Mouse (Mus musculus) gastrocnemius, adult 8-10 months (tissue): ENCODE measurements at regions not wholly inside any gene's neighbourhood (a gene's known extent, or its start where the extent isn't known, plus 50 kb on each side); places are given as distances from the start of the nearest gene placed in this dataset.

ENCODE experiments used
- DNase-seq, 2 experiments: peaks; one replicate each; pipeline ENCODE4 v3.0.0; 2022; ENCODE audit warnings: low spot score in 2 of 2

DNA sequence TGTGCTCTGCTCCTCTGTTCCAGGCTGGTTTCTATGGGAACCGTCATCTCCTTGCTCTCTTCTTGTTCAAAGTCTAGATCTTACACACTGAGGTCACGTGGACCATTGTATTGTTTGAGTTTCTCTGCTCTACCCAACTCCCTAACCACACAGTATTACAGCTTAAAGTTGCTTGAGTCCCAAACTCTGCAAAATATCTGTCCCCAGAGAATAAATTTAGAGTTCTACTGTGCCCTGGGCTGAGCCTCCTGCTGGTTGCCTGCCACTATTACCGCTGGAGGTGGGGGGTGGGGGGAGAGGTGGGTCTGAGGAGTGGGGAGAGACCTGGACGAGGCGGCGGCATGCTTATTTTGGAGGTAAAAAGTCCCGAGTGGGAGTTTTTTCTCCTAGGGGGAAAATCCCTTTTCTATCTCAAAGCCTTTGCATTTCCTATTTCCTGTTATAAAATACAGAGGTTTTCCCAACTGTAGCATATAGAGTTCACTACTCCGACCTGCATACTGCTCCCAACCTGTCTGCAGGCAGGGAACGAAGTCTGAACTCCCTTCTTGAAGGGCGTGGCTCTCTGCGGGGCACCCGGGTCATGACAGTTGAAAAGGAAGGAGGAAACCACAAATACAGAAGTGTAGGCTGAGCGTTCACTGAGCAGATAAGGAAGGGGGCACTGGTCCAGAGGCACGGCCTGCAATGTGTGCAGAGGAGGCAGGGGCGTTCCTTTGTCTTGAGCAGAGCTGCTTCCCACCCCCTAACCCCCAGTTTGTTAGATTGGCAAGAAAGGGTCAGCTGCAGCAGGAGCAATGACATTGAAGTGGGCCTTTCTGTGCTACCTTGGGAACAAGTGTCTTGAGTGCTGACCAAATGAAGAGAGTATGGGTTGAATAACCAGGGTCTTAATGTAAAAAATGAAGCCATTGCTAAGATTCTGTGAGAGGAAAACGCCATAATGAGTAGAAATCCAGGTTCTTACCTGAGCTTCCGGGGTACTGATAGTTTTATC is 188.7 kb downstream of the Akap7 start:
- DNase-seq = no peak

GRCm38 (mm10) chr10:25114316-25114715 is 187.0 kb upstream of the Arg1 start:
- DNase-seq = no peak

GRCm38 (mm10) chr10:25112449-25113171 is 185.3 kb upstream of the Arg1 start:
- no peak for DNase-seq

GRCm38 (mm10) chr10:25111636-25112422 is 184.5 kb upstream of the Arg1 start:
- no peak for DNase-seq

DNA sequence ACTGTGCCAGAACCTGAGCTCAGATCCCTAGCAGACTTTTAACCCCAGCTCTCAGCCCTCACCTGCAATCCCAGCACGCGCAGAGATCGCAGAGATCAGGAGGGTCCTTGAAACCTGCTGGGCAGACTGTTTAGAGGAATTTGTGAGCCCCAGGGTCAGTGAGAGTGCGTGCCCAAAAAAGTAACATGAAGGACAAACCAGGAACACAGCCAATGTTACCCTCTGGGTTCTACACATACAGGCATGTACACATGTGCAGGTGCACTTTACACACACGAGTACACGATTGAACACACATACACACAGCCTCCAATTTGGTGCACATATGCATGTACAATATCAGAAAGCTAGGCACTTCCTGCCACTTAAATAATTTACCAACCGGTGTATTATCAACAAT is 183.9 kb upstream of the Arg1 start:
- no peak for DNase-seq

- no peak for DNase-seq
Observed at GRCm38 (mm10) chr10:25098070-25098469, 170.8 kb upstream of the Arg1 start.

- DNase-seq = no peak
Observed at GRCm38 (mm10) chr10:25089705-25090386, 162.6 kb upstream of the Arg1 start.

DNA sequence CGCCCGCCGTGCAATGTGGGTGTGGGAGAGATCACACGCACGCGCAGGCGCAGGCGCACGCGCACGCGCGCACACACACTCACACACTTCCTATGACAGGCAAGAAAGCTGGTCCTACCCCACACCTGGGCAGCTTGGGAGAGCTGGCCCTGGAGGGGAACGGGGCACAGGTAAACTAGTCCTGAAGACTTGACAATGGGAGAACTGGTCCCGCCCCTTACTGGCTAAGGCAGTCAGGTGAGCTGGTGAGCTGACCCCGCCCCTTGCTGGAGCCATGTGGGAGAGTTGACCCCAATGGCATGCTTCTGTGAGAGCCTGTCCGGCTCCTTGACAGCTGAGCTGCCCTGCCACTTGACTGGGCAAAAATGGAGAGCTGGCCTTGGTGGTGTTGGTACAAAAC is 159.5 kb upstream of the Arg1 start:
- DNase-seq = no peak

GRCm38 (mm10) chr10:25082930-25083329 is 155.6 kb upstream of the Arg1 start:
- DNase-seq = no peak

DNA sequence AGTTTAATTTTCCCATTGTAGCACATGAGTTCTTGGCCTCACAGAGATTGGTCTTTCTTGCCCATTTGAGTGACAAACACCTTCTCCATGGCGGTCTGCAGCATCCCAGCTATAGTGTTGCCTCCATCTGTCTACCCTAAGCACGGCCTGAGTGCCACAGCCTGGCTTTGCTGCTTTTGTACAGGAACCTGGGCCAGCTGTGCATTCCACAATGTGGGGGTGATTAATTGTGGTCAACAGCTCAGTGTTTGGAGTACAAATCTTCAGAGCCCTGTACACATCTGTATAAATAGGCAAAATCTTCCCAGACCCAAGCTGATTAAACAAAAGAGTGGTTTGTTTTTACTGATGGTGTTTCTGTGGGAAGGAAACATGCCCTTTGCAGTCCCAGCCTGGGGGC is 145.3 kb upstream of the Arg1 start:
- no peak for DNase-seq

GRCm38 (mm10) chr10:25068301-25068700 is 141.0 kb upstream of the Arg1 start:
- no peak for DNase-seq

GRCm38 (mm10) chr10:25064701-25065362 is 137.5 kb upstream of the Arg1 start:
- DNase-seq = no peak

DNA sequence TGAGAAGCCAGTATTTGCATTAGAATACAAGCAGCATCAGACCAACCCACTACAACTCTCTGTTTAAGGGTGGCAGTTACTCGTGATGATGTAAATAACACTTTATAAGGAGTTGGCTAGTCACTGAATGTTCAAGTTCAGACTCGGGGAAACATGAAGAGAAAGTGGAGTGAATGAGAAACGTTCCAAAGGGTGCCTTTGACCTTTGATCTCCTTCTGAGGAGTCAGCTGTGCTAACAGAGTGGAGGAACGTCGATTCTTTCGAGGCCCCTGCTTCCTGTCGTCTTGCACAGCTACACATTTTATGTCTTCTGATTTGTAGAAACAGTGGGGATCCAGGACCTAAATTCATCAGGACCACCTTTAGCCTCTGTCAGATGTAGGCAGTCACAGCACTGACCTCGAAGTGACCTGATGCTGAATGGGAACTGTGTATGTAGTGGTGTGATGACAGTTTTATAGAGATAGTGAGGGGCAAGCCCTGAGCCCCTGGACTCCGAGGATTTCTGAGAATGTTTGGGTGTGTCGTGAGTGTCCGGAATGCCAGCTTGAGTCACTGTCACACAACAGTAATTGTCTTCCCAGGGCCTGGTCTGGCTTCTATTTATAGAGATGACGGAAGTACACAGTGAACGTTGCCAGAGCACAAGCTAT is 134.2 kb upstream of the Arg1 start:
- no peak for DNase-seq

DNA sequence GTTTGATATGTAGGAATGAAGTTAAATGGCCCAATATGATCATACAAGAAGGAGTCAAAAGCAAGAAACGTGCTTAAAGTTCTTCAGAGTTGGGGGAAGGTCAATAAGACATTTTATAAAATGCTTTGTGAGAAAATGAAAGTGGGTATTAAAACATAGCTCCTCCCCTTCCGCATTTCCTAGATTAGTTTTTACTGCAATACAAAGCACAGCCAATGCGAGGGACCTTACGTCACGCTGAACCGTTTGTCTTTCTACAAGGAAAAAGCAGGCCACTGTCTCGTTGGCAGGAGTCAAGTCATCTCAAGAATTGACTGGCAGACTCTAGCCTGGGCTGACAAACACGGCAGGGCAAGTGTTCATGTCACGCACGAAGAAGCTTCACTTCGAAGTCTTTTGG is 131.4 kb upstream of the Arg1 start:
- DNase-seq = no peak

DNA sequence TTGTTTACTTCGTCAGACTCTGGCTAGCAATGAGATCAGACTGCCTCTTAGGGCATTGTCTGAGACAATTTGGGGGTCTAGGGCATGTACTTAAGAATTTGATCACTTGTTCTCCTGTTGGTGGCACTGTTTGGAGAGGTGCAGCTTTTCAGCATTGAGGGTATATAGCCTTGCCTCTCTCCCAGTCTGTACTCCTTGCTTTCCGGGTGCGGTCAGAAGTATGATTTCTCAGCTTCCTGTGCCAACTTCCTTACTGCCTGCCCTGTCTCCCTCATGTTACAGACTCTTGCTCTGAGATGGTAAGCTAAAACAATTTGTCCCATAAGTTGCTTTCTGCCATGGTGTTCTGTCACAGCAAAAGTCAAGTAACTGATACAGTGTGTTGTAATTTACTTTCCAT is 124.7 kb upstream of the Arg1 start:
- DNase-seq = no peak

GRCm38 (mm10) chr10:25051368-25051874 is 124.1 kb upstream of the Arg1 start:
- no peak for DNase-seq

- no peak for DNase-seq
Observed at GRCm38 (mm10) chr10:25041221-25041620, 113.9 kb upstream of the Arg1 start.

DNA sequence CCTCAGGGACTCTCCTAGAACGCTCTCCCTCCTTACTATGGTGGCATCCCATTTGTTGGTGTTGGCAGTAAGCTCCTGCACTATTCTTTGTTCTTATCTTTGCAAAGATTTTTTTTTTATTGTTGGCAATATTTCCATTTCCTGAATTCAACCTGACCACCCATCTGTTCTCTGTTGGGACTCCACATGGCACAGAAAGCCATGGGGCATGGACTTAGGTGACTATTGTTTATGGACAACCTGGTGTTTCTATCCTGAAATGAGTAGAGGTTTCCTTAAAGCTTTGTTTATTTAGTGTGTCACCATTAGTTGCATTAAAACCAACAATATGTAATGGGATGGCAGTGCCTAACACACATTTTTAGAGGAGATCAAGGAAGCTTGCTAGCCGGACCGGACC is 112.6 kb upstream of the Arg1 start:
- no peak for DNase-seq

- no peak for DNase-seq
Observed at GRCm38 (mm10) chr10:25036928-25037327, 109.6 kb upstream of the Arg1 start.

DNA sequence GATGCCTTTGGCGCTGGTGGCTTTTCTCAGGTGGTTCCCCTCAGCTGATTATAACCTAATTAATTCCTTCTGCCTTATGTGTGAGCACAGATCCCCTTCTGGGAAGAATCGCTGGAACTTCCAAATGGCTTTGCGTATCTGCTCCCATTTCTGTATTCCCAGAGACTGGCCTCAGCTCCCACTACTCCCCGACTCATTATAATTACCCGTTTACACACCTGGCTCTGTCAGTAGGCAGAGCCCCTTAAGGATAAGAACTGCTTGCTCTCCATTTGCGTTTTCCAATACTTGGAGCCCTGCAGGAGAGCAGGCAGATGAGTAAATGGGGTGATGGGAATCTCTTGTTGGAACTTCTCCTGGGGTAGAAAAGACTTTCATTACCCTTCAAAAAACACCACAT is 108.1 kb upstream of the Arg1 start:
- DNase-seq = no peak
